Mouse (Mus musculus) heart, postnatal 25 days (tissue): Measurements from ENCODE around the gene Frmd4a. TPM values are rescaled to one million over a fixed set of nuclear protein-coding genes. Genes with fewer than 3 reads are reported as not detected.

Source experiments
- DNase-seq: peaks from one replicate; pipeline ENCODE4 v3.0.0; 2022; ENCODE audit warnings: low spot score
- intact Hi-C: fragments of 180-260 bp; cut with DNase I; formaldehyde crosslinking; loops from one replicate; pipeline ENCODE4 v1.15.1; 2025
- total RNA-seq, 2 experiments: library from RNA; stranded (reverse); gene quantifications; 2 replicates each; pipeline ENCODE4 v1.2.3; 2021

Gene Frmd4a
- total RNA-seq, 2 experiments from 2014 or later = 21.6 to 31.3 TPM

DNA sequence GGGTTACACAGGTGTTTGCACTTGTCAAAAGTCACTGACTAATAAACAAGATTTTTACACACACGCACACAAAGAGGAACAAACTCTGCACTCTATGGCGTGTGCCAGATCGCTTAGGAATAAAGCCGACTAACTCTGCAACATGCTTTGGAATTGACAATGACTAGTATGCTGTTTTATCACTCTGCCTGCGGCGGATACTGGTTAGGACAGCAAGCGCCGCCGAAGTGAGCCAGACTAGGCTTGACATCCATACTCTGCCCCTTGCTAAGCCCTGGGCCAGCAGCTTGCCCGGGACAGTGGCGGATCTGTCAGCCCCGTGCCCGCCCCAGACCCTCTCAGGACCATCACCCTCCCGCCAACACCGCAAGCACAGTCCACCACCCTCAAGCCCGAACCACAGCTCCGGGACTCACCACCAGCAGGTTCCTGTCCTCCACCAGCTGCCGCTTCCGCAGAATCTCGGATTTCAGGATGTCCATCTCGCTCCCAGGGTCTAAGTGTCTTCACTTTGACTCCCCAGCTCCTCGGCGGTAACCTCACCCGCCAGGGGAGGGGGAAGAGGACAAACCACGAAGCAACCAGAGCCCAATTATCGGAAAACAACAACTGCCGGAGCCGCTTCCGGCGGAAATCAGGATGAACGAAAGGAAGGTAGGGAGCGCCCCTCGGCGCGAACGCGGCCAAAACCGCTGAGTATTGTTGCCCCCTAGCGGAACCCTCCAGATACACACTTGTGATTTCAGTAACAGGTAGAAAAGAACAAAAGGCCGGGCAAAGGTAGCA is 634.2 kb downstream of the Frmd4a start, which contains the start of gene Prpf18:
Gene Prpf18, minus strand, starts transcription at position 614 of the 786 bp plus-strand sequence.
- DNase-seq = peak; percentile 73
- intact Hi-C loops = loop anchor here (1.0 to 5.0 kb wide), 6 partner anchors 49 to 424 kb away; partner anchors contain the start of genes Bend7 and Sephs1

DNA sequence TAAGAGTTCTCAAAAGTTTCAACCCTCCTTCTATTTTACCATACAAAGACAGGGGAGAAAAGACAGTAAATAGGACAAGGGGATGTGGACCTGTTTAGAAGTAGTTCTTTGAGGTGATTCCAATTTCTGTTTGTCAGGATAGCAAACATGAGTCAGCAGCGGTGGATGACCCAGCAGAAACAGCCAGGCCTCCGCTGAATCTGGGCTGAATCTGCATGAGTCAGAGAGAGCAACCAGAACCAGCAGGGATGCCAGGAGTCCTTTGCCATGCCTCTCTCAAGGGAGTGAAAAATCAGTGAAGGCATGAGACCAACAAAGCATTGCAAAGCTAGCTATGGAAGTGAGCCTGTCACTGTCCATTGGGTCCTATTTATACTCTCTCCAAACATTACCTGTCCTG is 643.2 kb downstream of the Frmd4a start:
- DNase-seq = no peak
- intact Hi-C loops = no loop called here
